Mouse (Mus musculus): ENCODE measurements around the gene Ift22. TPM values are rescaled to one million over a fixed set of nuclear protein-coding genes. Genes with fewer than 3 reads are reported as not detected.

The Ift22 gene
- polyA plus RNA-seq, 1 experiment from 2014 or later: 73.2 TPM

DNA sequence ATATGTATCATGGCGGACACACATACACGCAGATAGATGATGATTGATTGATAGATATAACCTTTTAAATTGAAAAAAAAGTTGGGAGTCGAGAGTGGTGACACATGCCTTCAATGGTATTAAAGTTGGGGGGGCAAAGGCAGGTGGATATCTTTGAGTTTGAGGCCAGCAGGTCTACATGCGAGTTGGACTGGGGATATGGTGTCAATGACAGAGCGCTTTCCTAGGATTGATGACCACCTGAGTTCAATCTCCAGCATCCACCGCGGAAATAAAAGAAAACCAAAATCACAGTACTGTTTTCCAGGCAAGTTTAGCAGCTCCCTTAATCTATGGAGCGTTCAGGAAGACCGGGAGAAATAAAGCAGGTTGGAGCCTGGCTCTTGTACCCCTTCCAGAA lies 363 bp upstream of the Ift22 start:
- CTCF ChIA-PET: interaction anchor here (1.0 kb wide), 1 partner anchor 27 kb away, joined by 3 read pairs; no protein-coding TSS in a partner anchor
- no peaks in the 10 kb centered on the region for H3K27me3 ChIP-seq
- POLR2A ChIA-PET: interaction anchor here (0.6 to 2.5 kb wide), 2 partner anchors 12 to 1078 kb away, joined by 4 to 10 read pairs; no protein-coding TSS in a partner anchor
- ATAC-seq: no peak
- in situ Hi-C loops (cut with MboI; ENCODE audit: low pct_unique_long_range_greater_than_20kb): no loop called here
- TF ChIP-seq CTCF (IDR thresholded peaks at IDR 0.05): no peak
- no peak for DNase-seq (ENCODE audit: low read depth, low spot score)

GRCm38 (mm10) chr5:136914183-136914582 lies 6.2 kb downstream of the Ift22 start:
- TF ChIP-seq CTCF (IDR thresholded peaks at IDR 0.05): no peak
- CTCF ChIA-PET: no interaction called here
- POLR2A ChIA-PET: no interaction called here
- DNase-seq (ENCODE audit: low read depth, low spot score) (no peak), ATAC-seq (no peak)
- in situ Hi-C loops (cut with MboI; ENCODE audit: low pct_unique_long_range_greater_than_20kb): no loop called here
- H3K27me3 ChIP-seq: no peaks in the 10 kb centered on the region

DNA sequence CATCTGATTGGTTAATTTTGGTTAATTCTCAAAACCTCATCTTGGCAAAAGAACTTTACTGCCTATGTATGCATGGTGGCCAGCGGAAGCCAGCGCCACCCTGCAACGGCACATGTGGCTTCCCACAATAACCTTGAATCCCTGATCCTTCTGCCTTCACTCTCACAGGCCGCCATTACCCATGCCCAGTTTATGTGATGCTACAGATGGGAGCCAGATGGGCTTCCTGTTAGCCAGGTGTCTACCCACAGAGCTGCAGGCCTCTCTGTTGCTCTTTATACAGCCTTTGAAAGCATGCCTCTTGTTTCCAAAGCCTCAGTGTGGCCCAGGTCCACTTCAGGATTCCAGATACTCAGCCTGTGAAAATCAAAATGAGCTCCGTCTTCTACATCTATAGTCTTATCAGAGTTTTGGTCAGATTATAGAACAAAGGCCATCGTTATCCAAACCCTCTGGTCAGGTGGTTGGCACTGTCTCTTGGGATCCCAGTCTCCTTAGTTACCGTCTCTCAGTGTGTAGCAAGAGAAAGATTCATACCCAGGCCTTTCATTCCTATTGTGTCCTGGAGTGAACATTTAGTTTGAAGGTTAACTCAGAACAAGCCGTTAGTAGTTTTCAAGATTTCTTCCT lies 9.8 kb downstream of the Ift22 start:
- no peak for DNase-seq (ENCODE audit: low read depth, low spot score)
- POLR2A ChIA-PET: no interaction called here
- TF ChIP-seq CTCF (IDR thresholded peaks at IDR 0.05): no peak
- H3K27me3 ChIP-seq: no peaks in the 10 kb centered on the region
- no peak for ATAC-seq
- CTCF ChIA-PET: interaction anchor here (1.0 to 1.2 kb wide), 2 partner anchors 8 to 12 kb away, joined by 3 read pairs; no protein-coding TSS in a partner anchor
- in situ Hi-C loops (cut with MboI; ENCODE audit: low pct_unique_long_range_greater_than_20kb): no loop called here

DNA sequence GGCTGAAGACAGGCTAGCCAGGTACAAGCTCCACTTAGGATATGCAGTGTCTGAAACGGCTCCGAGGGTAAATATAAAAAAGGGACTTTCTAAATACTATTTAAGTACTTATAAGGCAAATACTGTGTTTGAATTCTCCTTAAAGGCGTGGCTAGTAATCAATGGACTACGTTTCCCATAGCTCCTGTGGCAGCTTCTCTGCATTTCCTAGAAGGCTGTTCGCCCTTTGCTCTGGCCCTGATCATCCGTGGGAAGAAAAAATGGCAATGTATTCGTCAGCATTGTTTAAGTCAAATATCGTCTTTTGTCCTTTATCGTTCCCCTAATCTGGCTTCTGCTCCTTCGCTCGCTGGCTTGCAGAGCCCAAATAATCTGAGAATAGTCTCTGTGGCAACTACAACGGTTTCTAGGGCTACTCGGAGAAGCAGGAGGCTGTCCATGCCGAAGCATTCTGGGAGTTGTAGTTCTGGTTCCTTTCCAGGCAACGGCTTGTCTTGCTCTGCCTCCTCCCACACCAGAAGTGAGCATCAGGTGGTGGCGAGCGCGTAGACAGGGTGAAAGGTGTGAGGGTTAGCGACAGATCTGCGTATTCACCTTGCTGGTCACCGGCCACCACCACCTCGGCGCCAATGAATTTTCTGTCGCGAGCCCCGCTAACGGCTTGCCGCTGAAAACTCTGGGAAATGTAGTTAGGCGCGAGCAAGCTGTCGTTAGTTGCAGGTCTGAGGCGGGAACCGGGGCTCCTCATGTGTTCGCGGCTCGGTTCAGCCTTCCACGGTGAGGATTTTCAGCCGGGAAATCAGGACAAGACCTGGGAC lies 10.9 kb downstream of the Ift22 start:
- ATAC-seq: peak; percentile 84
- TF ChIP-seq CTCF (IDR thresholded peaks at IDR 0.05): no peak
- POLR2A ChIA-PET: interaction anchor here (2.0 kb wide), 1 partner anchor 10 kb away, joined by 10 read pairs; the partner anchor contains the start of gene Ift22
- CTCF ChIA-PET: interaction anchor here (1.0 to 1.8 kb wide), 3 partner anchors 9 to 52 kb away, joined by 3 to 5 read pairs (median 3); no protein-coding TSS in a partner anchor
- in situ Hi-C loops (cut with MboI; ENCODE audit: low pct_unique_long_range_greater_than_20kb): no loop called here
- DNase-seq (ENCODE audit: low read depth, low spot score): peak; percentile 77
- no peaks in the 10 kb centered on the region for H3K27me3 ChIP-seq

DNA sequence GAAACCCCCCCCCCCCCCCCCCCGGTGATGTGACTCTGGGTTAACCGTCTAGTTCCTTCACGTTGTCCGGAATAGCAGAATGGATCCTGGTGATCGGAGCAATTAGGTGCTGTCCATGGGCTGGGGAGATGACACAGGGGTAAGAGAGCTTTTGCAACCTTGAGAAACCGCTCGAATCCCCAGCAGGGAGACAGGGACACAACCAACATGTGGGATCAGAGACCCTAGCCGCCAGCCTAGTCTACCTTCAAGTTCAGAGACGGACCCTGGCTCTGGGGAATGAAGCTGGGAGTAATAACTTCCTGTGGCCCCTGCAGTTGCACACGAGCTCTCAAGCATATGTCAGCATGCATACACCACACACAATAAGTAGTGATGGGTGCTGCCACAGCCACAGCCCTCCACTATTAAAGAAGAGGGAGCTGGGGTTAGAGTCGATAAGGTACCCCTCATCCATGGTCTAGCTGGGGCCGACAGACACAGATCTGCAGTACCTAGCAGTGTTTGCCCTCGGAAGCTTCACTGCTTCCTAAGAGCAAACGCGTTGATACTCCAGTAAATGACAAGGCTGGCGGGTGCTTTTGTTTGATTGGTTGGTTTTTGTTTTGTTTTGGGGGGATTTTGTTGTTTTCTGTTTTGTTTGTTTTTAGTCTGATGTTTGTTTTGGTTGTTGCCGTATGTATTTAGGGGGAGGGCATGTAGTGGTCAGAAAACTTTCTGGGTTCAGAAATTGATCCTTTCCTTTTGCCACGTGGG lies 11.8 kb downstream of the Ift22 start:
- no peak for ATAC-seq
- no peak for TF ChIP-seq CTCF (IDR thresholded peaks at IDR 0.05)
- in situ Hi-C loops (cut with MboI; ENCODE audit: low pct_unique_long_range_greater_than_20kb): loop anchor here (5.0 kb wide), 1 partner anchor 53 kb away; no protein-coding TSS in a partner anchor
- ChIA-PET CTCF (interaction anchor here (1.8 kb wide), 1 partner anchor 51 kb away, joined by 5 read pairs; no protein-coding TSS in a partner anchor), POLR2A (interaction anchor here (2.0 kb wide), 1 partner anchor 11 kb away, joined by 10 read pairs; the partner anchor contains the start of gene Ift22)
- no peak for DNase-seq (ENCODE audit: low read depth, low spot score)
- no peaks in the 10 kb centered on the region for H3K27me3 ChIP-seq

DNA sequence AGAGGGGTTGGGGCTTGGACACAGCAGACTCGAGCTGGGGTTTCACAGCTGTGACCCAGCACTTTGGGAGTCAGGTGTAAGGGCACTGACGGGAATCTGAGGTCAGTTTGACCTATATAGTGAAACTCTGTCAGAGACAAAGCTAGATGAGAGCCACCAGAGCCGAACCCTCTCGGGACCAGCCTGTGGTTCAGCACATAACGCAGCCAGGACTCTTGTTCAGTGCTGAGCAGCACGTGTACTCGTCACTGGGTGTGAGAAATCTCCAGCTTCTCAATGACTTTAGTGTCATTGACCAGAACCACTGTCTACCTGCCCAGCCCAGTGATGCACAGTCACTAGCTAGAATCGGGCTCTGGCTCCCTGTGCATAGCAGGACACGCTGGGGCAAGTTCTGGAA lies 14.9 kb downstream of the Ift22 start:
- TF ChIP-seq CTCF (IDR thresholded peaks at IDR 0.05): no peak
- ATAC-seq: no peak
- no peaks in the 10 kb centered on the region for H3K27me3 ChIP-seq
- in situ Hi-C loops (cut with MboI; ENCODE audit: low pct_unique_long_range_greater_than_20kb): loop anchor here (5.0 kb wide), 1 partner anchor 49 kb away; no protein-coding TSS in a partner anchor
- ChIA-PET CTCF (interaction anchor here (1.6 kb wide), 1 partner anchor 13 kb away, joined by 4 read pairs; no protein-coding TSS in a partner anchor), POLR2A (no interaction called here)
- DNase-seq (ENCODE audit: low read depth, low spot score): no peak

- ChIA-PET POLR2A (no interaction called here), CTCF (no interaction called here)
- DNase-seq (ENCODE audit: low read depth, low spot score) (no peak), ATAC-seq (no peak)
- no peaks in the 10 kb centered on the region for H3K27me3 ChIP-seq
- in situ Hi-C loops (cut with MboI; ENCODE audit: low pct_unique_long_range_greater_than_20kb): loop anchor here (5.0 kb wide), 1 partner anchor 48 kb away; no protein-coding TSS in a partner anchor
- TF ChIP-seq CTCF (IDR thresholded peaks at IDR 0.05): no peak
Observed at GRCm38 (mm10) chr5:136923751-136924478, 16.0 kb downstream of the Ift22 start.

GRCm38 (mm10) chr5:136929073-136929472 lies 21.1 kb downstream of the Ift22 start:
- ChIA-PET CTCF (interaction anchor here (0.8 to 6.1 kb wide), 7 partner anchors 18 to 64 kb away, joined by 3 to 32 read pairs (median 4); partner anchors contain the start of gene Cldn15), POLR2A (interaction anchor here (1.1 kb wide), 1 partner anchor 41 kb away, joined by 3 read pairs; no protein-coding TSS in a partner anchor)
- peak; percentile 44 for DNase-seq (ENCODE audit: low read depth, low spot score)
- in situ Hi-C loops (cut with MboI; ENCODE audit: low pct_unique_long_range_greater_than_20kb): loop anchor here (5.0 kb wide), 1 partner anchor 183 kb away; no protein-coding TSS in a partner anchor
- no peak for TF ChIP-seq CTCF (IDR thresholded peaks at IDR 0.05)
- no peak for ATAC-seq
- H3K27me3 ChIP-seq: no peaks in the 10 kb centered on the region

GRCm38 (mm10) chr5:136931896-136932295 lies 23.9 kb downstream of the Ift22 start:
- CTCF ChIA-PET: interaction anchor here (6.1 kb wide), 1 partner anchor 38 kb away, joined by 32 read pairs; no protein-coding TSS in a partner anchor
- H3K27me3 ChIP-seq: no peaks in the 10 kb centered on the region
- ATAC-seq (no peak), DNase-seq (ENCODE audit: low read depth, low spot score) (no peak)
- POLR2A ChIA-PET: interaction anchor here (1.5 kb wide), 1 partner anchor 22 kb away, joined by 3 read pairs; the partner anchor contains the start of gene Fis1
- in situ Hi-C loops (cut with MboI; ENCODE audit: low pct_unique_long_range_greater_than_20kb): no loop called here
- no peak for TF ChIP-seq CTCF (IDR thresholded peaks at IDR 0.05)
